Mouse (Mus musculus): ENCODE results near the gene Clstn1. TPM values are rescaled to one million over a fixed set of nuclear protein-coding genes. Genes with fewer than 3 reads are reported as not detected.
A peak's percentile ranks its signal among the peaks of the same experiment; 100 is the strongest.

The Clstn1 gene
- total RNA-seq, 2 experiments from 2014 or later, result 66.8 to 73.7 TPM

DNA sequence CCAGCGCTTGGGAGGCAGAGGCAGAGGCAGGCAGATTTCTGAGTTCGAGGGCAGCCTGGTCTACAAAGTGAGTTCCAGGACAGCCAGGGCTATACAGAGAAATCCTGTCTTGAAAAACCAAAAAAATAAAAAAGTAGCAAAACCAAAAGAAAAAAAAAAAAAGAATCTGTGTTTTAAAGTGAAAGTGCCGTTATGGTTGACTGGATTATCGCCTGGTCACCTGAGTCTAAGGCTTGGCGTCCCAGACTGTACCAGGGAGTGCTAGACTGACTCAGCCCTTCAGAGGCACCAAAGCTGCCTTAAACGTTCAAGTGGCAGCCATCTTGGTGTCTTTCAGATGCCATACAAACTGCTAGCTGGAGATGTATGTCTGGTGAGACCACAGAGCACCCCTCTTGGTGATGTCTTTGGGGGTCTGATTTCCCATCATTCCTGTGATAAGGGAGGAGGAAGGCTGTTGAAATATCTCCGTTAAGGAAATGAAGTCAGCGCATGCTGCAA, 49.7 kb downstream of the Clstn1 start:
- DNase-seq, result no peak

DNA sequence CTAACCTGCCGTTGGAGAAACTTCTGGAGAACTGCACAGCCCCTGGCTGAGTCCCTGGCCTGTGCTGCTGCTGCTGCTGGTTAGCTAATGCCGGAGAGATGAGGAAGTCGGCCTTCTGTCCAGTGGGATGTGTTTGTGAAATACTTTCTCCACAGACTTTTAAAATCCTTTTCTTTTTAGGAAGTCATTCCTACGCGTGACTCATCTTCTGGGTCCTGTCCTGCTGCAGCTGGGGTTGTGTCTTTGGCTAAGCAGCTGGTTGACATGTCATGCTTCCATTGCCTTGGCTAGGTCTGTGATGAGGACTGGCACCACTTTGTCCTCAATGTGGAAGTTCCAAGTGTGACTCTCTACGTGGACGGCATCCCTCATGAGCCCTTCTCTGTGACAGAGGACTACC, 51.7 kb downstream of the Clstn1 start:
- no peak for DNase-seq

DNA sequence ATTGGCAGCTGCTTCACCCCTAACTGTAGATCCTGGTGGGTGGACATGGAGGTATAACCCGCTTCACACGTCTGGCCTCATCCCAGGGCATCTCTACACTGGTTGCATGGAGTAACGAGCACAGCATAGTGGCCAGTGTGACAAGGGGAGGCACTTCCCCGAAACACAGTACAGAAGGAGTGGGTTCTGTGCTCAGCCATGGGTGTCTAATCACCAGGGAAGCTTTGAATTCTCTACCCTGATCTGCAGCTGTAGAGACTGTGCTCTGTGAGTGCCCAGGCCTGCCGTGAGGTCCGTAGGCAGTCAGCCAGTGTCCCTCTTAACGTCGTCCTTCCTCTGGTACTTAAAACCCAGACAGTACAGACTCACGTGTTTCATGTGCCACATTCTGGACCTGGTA, 54.6 kb downstream of the Clstn1 start:
- DNase-seq, result no peak

DNA sequence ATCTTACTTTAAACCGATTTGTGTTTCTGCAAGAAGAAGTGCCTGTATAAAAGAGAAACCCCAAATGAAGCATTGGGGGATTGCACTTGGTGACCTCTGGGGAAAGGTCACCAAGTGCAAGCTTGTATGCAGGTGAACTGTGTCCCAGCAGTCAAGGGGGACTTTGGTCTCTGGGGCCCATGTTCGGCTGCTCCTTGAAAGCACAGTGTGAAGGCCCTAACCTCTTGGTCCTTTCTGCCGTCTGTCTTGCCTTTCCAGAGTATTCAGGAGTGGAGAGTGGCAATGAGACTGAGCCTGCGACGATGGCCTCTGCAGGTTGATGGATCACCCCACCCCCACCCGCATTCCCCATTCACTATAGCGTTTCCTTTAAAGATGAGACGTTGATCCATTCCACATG, 55.1 kb downstream of the Clstn1 start:
- DNase-seq, result no peak

DNA sequence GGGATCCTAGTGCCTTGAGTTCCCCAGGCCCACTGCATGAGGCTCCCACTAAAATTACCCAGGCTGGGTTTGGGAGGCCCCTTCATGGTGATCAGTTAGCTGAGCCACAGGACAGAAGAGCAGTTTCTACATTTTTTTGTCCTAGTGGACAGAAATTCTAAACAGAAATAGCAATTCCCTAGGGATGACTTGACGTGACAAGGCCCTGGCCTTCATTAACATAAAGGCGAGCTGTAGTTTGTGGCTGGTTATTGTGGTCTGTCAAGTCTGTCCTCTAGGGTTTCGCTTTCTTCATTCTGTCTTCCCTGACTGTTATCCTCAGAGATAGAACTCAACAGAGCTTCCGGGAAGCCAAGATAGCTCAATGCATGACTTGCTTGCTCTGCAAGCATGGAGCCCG, 55.7 kb downstream of the Clstn1 start:
- DNase-seq, result no peak

DNA sequence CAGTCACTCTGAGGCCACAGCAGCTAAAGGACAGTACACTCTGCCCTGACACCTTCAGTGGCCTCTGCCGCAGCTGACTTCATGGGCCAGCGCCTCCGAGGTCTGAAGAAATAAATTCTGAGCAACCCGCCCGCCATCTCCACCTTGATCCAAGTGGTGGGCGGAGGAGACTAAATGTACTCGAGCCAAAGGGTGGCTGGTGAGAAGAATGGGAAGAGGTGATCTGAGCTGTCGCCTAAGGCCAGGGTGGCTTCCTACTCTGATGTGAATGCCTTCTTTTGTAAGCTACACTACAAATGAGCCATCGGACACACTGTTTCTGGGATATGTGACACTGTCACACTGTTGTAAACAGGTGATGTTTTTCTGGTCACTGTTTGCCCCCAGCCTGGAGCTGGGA, 59.5 kb downstream of the Clstn1 start:
- no peak for DNase-seq

DNA sequence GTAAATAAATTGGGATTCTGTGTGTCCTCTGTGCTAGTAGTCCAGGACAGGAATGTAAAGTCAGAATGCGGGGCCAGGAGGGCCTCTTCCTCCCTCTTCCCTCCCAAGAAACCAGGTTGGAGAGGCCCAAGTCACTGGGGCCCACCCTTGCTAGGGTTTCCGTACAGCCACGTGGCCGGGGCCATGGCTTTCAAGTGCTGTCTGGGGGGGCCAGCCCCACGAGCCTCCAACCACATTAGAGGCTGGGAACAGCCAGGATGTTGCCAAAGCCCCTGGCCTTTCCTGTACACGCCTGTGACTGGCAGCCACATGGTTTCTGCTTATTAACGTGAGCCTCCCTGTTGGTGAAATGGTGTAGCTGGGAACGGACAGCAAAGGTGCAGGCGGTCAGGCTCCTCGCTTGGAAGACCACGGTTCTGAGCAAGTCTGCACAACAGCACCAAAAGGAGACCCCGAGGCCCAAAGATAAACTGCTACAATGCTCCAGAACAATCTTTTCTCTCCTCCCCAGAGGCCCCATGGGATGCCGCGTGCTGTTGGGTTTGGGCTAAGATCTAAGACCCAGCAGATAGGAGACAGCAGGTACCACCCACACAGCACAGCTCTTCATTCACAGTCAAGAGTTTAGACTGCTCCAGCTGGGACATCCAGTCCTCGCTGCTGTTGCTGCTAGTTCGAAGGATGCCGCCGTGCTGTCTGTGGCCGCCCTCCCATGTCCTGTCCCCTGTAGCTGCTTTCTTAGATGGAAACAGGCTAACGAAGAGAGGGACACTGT, 62.0 kb downstream of the Clstn1 start:
- DNase-seq, result no peak

DNA sequence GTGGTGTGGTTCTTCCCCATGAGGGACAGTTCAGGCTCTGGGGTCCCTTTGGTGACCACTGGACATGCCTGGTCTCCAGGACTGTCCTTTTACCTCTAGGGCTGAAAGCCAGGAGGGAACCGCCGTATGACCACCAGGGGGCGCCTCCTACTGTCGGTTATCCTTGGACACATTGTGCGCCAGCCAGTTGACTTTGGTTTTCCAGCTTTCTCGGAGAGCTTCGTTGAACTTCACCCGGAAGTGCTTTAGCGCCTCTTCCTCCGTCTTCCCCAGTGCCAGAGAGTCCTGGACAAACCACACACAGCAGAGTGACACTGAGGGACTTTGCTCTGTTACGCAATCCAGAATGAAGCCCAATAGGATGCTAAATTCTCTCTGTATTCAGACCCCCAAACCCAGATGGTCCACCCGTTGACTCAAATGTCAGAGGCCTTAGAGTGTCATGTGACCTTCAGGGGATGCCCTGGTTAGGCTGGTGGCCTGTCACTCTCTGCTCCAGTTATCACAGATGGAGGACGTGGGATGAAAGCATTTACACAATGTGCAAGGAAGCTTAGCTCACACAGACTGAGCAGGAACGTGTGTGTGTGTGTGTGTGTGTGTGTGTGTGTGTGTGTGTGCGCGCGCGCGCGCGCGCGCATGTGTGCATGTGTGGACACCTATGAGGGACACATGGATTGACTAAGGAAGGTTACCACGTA, 64.4 kb downstream of the Clstn1 start:
- DNase-seq, result peak; percentile 91

DNA sequence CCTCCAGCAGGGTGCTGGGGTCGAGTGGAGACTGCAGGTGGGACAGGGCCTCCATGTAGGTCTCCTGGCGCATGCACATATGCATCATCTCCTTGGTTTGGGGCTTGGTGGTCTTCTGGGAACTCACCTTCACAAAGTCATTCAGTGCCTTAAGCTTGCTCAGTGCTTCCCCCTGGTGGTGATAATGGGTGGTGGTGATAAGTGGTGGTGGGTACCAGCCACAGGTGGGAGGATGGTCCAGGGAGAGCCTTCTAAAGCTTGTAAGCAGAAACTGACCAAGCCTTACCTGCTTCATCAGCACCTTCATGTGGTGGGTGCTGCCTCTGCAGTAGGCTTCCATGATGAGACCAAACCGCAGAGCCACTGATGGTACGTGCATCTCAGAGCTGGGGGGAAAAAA, 68.0 kb downstream of the Clstn1 start:
- peak; percentile 45 for DNase-seq

DNA sequence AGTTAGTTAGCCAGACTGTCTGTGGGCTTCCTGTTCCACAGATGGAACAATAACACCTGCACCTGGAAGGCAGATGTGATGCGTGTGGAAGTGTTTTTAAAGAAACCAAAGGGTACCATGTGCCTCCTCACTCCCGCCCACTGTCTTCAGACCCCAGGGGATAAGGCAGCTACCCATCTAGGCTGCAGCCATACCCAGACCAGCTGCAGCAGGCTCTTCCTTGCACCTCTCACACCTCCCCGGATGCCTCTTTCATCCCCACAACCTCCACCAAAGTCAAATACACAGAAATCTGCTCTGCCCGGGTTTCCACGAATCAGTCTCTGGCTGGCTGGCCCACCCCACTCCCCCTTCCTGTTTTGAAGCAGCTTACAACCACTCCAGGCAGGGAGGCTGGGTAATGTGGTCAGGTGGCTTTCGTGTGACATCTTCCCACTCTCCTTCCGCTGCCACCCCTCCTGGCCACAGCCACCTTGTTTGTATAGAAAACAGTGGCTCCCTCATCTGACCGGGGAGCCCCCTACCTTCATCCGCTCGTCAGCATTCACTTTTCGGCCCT, 71.7 kb downstream of the Clstn1 start:
- no peak for DNase-seq

DNA sequence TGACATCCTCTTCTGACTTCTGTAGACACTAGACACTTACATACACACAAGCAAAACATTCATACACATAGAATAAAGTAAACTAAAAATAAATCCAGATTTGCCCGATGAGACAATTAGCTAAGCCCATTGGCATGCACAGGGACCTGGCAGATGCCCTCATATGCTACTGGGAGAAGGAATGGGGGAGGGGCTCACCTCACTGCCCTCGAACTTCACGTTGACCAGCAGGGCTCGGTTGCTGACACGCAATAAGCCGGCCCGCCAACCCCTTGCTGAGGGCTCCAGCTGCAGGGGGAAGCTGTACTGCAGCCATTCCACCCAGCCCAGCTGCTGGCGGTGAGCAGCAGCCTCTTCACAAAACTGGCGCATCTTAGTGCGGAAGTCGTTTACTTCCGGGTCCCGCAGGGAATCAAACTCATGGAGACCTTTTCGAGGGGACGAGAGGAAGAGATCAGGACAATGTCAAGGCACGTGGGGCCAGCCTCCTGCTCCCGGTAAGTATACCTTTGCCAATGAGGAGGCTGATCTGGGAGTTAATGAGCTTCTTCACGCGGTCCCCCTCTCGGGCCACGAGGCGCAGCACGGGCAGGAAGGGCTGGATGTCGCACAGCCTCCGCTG, 73.3 kb downstream of the Clstn1 start:
- DNase-seq, result peak; percentile 49

DNA sequence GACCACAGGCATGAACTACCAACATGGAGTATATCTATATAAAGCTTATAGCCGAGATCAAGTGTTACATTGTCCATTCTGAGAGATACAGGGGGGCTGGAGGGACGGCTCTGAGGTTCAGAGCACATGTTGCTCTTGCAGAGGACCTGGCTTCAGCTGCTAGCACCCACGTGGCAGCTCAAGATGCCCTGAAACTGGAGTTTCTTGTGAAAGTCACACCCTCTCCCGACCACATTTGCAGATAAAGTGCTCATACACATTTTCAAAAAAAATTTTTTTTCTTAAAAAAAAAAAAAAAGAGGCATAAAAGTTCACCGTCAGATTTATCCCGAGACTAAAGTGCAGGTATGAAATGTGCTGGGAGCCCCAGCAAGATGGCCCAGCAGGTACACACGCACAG, 74.3 kb downstream of the Clstn1 start:
- no peak for DNase-seq

DNA sequence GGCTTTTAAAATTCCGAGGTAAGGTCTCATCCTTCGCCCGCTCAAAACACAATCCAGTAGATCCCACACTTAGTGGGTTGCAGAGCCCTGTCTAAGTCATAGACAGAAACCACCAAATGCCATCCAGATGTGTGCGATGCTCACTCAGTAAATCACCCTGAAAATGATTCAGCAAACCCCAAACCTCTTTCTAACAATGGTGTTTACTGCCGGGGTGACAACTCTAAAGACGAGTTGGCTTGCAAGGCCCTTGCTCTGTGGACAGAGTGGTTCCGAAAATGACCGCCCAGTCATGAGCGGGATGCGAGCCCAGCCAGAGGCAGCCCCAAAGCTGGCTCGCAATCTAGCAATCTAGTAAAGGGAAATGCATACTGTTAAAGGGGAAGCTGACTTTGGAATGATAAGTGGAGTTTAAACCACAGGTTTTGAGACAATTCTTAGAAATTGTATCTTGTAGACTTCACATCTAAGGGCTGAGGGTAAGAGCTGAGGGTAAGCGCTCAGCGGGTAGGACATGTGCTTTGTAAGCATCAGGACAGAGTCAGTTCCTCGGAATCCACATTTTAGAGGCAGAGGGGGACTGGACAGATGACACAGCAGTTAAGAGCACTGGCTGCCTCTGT, 75.8 kb downstream of the Clstn1 start:
- no peak for DNase-seq

DNA sequence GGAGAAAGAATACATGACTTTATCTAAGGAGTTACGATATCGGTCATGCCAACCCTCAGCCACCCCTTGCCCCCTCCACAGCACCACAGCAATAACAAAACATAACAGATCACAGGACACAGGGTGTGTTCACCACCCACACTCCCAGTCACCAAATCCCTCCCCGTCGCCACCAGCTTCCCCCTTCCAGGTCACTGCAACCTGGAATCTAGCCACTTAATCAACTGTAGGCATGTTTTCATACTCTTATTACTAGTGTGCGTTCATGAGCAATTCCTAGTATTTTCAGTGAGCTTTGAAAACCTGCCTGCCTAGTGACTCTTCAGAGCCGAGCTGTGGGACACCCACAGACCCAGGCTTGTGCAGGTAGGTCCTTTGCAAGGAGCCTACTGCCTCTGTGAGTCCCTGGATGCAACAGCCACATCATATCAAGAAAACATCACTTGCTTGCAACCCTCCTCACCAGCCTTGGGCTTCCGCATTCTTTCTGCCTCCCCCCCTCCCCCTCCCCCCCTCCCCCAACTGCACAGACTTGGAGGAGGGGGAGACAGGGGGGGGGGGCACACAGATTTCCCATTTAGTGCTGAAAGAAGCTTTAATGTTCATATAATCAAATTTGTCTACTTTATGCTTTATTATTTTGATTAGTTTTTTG, 77.7 kb downstream of the Clstn1 start:
- no peak for DNase-seq

DNA sequence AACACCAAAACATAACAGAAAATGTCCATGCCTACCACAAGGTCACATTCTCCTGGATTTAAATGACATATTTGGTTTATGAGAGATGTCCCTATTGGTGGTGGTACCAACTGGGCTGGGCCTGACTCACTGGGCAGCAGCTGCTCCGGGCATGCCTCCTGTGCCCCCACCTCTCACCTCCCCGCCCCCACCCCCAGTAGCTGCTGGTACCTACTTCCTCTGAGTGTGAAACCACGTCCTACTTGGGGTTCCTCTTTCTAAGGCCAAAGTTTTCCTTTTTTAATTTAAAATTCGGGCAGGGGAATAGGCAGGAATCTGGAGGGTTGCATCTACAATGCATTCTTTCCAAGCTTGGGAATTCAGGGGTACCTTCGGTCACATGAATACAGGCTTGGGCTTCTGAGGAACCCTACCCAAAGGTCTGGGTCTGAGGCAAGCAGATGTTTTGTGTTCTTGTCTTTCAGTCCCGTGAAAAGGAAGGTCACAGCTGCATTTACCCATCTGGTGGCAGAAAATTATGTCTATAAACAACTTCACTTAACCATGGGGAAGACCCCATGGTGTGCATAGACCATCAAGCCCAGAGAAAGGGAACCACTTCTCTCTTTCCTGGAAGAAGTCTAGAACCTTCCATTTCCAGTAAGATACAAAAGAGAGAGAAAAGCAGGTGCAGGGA, 78.9 kb downstream of the Clstn1 start:
- no peak for DNase-seq

DNA sequence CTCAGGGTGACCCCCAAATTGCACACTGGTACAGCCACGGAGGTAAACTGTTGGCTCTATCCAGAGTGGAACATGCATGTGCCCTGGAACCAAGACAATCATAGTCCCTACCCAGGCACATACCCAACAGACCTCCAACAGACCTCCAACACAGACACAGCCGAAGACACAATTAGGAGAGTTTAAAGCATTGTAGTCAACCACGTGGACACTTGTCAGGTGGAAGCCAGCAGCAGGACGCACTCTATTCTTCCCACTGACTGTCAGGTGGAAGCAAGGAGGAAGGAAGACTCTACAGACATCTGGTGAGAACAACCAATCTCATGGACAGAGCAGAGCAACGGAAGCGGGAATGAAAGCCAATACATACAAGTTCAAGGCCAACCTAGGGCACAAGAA, 79.4 kb downstream of the Clstn1 start:
- no peak for DNase-seq

DNA sequence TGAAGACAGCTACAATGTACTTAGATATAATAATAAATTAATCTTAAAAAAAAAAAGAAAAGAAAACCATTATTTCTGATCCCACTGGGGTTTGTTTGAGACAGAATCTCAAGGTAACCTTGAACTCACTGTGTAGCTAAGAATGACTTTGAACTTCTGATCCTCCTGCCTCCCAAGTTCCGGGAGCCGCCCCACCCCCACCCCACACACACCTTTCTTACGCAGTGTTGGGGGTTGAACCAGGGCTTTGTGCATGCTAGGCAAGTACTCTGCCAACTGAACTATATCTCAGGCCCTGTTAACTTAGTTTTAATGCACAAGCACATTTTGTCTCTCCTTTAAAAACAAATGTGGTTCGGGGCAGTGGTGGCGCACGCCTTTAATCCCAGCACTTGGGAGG, 84.9 kb downstream of the Clstn1 start:
- DNase-seq, result no peak

DNA sequence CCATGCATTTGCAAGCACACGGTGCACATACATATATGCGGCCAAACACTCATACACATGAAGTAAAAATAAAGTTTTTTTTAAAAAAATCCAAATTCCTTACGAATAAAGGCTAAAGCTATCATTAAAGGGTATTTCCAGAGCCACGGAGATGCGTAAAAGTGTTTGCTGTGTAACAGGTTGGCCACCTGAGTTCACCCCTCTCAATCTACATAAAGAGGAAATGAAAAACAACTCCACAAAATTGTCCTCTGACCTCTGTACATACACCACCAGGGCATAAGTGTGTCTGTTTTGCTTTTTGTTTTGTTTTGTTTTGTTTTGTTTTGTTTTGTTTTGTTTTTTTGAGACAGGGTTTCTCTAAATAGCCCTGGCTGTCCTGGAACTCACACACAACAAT, 86.5 kb downstream of the Clstn1 start:
- no peak for DNase-seq

DNA sequence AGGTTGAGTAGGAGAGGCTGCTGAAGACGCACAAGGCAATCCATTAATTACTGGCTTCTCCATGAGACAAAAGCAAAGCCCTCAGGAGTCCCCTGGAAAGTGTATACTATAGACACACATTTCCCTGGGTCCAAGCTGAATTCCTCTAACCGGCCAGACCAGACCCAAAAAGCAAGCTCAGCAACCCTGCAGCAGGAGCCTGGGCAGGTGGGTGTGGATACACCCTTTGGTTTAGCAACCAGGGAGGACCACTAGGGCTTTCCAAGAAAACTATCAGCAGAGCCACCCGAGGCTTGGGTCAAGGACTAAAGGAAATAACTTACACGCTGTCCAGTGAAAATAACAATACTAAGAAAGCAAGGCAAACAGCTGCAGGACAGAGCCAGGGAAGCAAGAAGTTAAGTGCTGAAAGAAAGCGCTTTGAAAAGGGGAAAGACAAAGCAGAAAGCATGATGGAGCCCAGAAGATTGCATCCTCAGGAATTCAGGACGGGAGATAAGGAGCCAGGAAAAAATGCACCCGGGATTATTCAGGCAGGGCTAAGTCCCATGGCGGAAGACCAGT, 88.6 kb downstream of the Clstn1 start:
- no peak for DNase-seq

DNA sequence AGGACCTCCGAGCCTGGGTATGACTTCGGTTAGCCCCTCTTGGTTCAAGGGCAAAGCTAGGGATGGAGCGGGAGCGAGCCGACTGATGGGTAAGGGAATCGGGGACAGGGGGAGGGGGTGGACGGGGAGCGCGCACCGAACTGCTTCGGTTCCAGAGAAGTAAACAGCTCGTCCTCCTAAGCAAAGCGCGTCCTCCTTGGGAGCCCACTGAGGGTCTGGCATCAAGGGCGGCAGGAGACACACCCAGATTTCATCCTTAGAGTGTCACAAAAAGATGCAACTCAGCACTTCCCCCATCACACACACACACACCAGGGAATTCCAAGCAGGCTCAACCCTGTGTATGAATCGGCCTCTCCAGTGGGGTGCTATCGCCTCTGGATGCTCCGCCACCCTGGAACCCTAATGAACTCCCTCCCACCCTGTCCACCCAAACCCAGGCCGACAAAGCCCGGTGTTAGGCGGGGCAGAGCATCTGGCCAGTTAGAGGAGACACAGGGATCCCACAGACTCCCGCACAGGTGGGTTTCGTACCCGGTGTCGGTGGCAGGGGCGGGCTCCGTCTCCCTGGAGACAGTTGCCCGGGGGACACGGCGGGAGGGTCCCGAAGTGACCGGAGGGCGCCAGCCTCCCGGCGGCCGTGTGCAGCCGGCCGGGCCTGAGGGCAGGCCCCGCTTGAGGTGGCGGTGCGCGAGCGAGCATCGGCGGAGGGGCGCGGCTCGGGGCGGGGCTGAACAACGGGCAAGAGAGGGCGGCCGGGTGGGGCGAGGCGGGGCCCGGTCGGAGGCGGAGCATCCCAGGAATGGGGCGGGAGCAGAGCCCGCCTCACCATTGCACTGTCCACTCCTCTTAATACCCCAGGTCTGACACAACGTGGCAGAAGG, 89.4 kb downstream of the Clstn1 start:
- peak; percentile 85 for DNase-seq
